Mouse (Mus musculus) kidney, embryonic 14.5 days (tissue): ENCODE measurements around the gene Slc43a3. TPM values are rescaled to one million over a fixed set of nuclear protein-coding genes. Genes with fewer than 3 reads are reported as not detected.

Experiments used
- ATAC-seq: fragments of 200-750 bp; cut with Nextera tagmentation; 2 replicates; pipeline ENCODE4 v1.8.0; 2017; ENCODE audit warnings: moderate number of reproducible peaks, mild to moderate bottlenecking, moderate TSS enrichment, moderate library complexity; ENCODE audit not compliant: low FRiP score, low TSS enrichment
- H3K27ac ChIP-seq: fragments of 300-500 bp; sonication (generic); 2 replicates; pipeline ENCODE4 v1.5.1; 2014; ENCODE audit warnings: low read depth, mild to moderate bottlenecking, low read length, moderate library complexity, mixed read lengths
- H3K27me3 ChIP-seq: fragments of 300-500 bp; sonication (generic); 2 replicates; pipeline ENCODE4 v1.6.1; 2014; ENCODE audit warnings: mild to moderate bottlenecking, low read length; ENCODE audit not compliant: control insufficient read depth, insufficient read depth
- H3K36me3 ChIP-seq: fragments of 300-500 bp; sonication (generic); 2 replicates; pipeline ENCODE4 v1.6.1; 2014; ENCODE audit warnings: low read length, mixed read lengths; ENCODE audit not compliant: control insufficient read depth, insufficient read depth
- H3K4me1 ChIP-seq: fragments of 300-500 bp; sonication (generic); 2 replicates; pipeline ENCODE4 v1.6.1; 2014; ENCODE audit warnings: low read length, mixed read lengths; ENCODE audit not compliant: control insufficient read depth, insufficient read depth
- H3K4me2 ChIP-seq: fragments of 300-500 bp; sonication (generic); replicated peaks from 2 replicates; pipeline ENCODE4 v1.6.1; 2014; ENCODE audit warnings: low read depth, mild to moderate bottlenecking, low read length
- H3K4me3 ChIP-seq: fragments of 300-500 bp; sonication (generic); 2 replicates; pipeline ENCODE4 v1.5.1; 2014; ENCODE audit warnings: mild to moderate bottlenecking, low read length
- H3K9ac ChIP-seq: fragments of 300-500 bp; sonication (generic); 2 replicates; pipeline ENCODE4 v1.6.1; 2014; ENCODE audit warnings: low read depth, mild to moderate bottlenecking, low read length, moderate library complexity
- H3K9me3 ChIP-seq: fragments of 300-500 bp; sonication (generic); 2 replicates; pipeline ENCODE4 v1.6.1; 2016; ENCODE audit warnings: low read length; ENCODE audit not compliant: control insufficient read depth
- WGBS: fragments of 180-500 bp; shearing (Covaris S2); extraction: QIAGEN DNeasy Blood & Tissue Kit; methylation state at CpG from one replicate; pipeline ENCODE4 v1.1.7; 2014; 5-methylcytosine and 5-hydroxymethylcytosine counted together
- polyA plus RNA-seq: library from polyadenylated mRNA; unstranded; fragments of >200 nt; fragmentation: Nextera tagmentation; extraction: Ambion mirVana; gene quantifications from 2 replicates; pipeline ENCODE4 v1.2.1, GENCODE M21; 2014

The Slc43a3 gene
- 41.1 and 53.7 TPM in 2 replicates for polyA plus RNA-seq

DNA sequence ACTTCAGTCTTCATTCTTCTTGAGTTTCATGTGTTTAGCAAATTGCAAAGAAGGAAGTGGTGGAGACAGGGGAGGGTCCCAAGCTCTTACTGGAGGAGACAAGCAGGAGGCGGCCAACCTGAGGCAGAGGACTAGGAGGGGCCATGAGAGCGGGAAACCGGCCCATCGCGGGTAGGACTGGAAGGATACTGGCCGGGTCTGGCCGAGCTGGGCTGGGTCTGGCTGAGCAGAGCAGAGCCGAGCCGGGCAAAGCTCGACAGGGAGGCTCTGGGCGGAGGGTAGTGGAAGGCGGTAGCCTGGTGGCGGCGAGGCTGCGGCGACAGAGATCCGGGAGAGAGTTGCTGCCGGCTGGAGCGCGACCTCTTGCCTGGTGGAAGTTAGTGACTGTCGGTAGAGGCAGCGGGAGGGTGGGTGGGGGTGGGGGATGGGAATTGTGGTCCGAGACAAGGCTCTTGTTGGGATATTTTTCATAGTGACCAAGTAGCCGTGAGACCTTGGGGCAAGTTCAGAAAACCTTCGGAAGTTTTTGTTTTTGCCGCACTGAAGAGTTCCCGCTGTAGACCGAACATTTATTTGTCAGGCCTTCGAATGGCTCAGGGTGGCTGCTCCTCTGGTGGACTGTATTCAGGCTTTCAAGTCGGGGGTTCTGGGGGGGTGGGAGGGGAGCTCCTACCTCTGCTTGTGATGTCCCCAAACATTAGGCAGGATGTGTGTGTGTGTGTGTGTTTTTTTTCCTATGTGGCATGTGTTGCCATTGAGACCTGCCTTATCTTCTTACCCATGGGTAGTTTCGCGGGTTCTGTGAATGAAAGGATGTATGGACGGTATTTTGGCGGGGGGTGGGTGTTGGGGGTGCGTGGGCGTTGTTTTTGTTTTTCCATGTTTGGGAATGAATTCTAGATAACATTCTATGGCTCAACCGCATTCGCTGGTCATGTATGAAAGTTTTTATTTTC lies at the start of gene Slc43a3:
Gene Slc43a3, plus strand, starts transcription at position 106 of the 956 bp plus-strand sequence.
- Histone ChIP-seq H3K36me3 (0 out of 2 replicates have a peak, but pooled peaks cover 4% of the 10 kb centered on the region), H3K4me3 (peak within 1 kb of the TSS; percentile 51), H3K9me3 (no peaks in the 10 kb centered on the region), H3K27me3 (no peaks in the 10 kb centered on the region), H3K4me2 (peak within 1 kb of the TSS; percentile 48), H3K27ac (peak within 1 kb of the TSS; percentile 87; the same call in 1 of the 2 replicates), H3K9ac (peak within 1 kb of the TSS; percentile 72), H3K4me1 (peaks cover 3% of the 10 kb centered on the region; the same call in 1 of the 2 replicates)
- peak; percentile 98 for ATAC-seq
- 15% methylated on average over 38 of the region's 38 CpGs for WGBS

DNA sequence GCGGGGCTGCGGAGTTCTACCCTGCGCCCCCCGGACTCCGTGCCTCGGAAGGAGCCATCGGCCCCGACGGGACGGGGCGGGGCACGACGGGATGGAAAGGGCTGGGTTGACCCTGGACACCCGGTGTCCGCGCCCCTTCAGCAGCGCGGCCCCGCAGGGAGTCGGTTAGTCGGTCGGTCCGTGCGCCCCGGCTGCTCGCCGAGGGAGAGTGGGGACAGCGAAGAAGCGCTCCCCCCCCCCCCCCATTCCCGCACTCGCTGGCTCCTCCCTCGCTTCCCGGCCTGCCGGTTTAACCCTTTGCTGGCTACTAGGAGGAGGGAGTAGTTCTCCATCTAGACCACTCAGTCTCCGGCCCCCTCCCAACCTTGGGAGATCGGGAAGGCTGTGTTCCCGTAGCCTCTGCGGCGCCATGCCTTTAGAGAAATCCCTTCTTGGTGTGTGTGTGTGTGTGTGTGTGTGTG lies 49.5 kb upstream of the Slc43a3 start:
- under 1% methylated on average over 35 of the region's 39 CpGs for WGBS
- peak overlapping the region; percentile 51 for H3K4me3 ChIP-seq
- H3K27ac ChIP-seq: no peak overlapping the region
- peaks cover 26% of the 10 kb centered on the region for H3K4me1 ChIP-seq
- peak; percentile 41 for ATAC-seq
- H3K27me3 ChIP-seq: peaks cover 56% of the 10 kb centered on the region
- H3K36me3 ChIP-seq: no peaks in the 10 kb centered on the region
- peak overlapping the region; percentile 79 for H3K4me2 ChIP-seq
- H3K9me3 ChIP-seq: no peaks in the 10 kb centered on the region
- H3K9ac ChIP-seq: peak overlapping the region; percentile 50

DNA sequence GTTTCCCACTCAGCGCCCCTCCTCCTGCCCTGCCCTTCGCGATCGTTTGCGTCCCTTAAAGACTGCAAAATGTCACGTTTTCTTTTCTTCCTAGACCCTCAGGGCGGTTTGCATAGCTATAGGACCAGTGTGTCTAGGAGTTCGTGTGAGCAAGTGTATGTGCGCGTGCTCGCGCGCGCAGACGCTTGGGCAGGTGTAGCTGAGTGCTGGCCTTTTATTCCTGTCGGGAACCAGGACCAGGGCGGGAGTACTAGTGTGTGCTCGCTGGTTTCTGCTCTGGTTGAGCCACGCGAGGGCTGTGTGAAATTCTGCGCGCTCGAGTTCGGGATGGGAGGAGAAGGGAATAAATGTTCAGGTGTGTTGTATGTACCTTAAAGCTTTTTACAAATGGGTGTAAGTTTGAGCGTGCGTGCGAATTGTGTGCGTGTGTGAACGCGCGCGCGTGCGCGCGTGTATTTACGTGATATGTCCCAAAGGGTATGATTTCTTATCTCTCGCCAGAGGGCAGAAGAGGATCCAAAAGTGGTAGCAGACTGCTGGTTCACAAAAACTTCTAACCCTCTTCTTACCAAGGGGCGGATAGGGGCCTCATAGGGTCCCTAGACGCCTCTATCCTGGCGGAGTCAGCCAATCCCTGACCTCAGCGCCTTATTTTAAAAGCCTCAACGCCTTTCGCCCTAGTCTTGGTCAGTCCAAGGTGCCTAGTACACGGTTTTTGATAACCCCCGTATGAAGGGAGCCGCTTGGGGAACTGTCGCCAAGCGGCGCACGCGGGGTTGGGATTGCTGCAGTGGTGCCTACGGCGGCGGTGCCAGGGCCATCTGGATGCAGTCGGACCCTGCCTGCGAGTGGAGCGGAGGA lies 48.7 kb upstream of the Slc43a3 start:
- peaks cover 56% of the 10 kb centered on the region for H3K27me3 ChIP-seq
- no peak overlapping the region for H3K27ac ChIP-seq
- no peaks in the 10 kb centered on the region for H3K36me3 ChIP-seq
- H3K9me3 ChIP-seq: no peaks in the 10 kb centered on the region
- H3K9ac ChIP-seq: no peak overlapping the region
- ATAC-seq: peak; percentile 14
- under 1% methylated on average over 58 of the region's 58 CpGs for whole genome bisulfite sequencing
- H3K4me1 ChIP-seq: peaks cover 26% of the 10 kb centered on the region
- H3K4me3 ChIP-seq: peak overlapping the region; percentile 51
- H3K4me2 ChIP-seq: peak overlapping the region; percentile 79

DNA sequence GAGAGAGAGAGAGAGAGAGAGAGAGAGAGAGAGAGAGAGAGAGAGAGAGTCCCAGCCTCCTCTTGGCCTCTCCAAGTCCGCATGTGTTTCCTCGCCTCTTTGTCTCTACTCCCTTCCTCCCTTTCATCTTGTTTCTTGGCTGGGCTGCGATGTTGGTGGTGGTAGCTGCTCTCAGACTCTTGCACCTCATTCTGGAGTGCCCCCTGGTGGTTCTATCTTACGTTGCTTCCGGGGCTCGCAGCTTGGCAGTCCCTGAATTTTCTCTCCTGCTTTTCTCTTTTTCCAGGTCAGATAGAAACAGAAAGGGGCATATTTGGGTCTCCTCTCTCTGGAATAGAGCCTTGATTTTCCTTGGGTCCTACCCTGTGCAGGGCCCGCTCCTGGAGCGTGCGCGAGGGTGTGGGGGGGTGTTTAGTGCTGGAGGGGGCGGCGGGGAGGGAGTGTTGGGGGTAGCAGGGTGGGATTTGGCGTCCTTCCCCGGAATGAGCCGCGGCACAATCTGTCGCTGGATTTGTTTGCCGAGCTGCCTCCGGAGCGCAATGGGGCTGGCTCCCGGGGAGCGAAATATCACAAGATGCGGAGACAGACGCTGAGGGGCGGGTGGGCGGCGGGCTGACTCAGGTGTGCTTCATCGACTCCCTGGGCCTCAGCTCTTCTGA lies 47.6 kb upstream of the Slc43a3 start:
- peaks cover 18% of the 10 kb centered on the region for H3K4me1 ChIP-seq
- no peaks in the 10 kb centered on the region for H3K36me3 ChIP-seq
- WGBS: 3% methylated on average over 28 of the region's 28 CpGs
- ATAC-seq: no peak
- H3K27ac ChIP-seq: no peak overlapping the region
- H3K27me3 ChIP-seq: peaks cover 52% of the 10 kb centered on the region
- no peaks in the 10 kb centered on the region for H3K9me3 ChIP-seq
- H3K4me2 ChIP-seq: peak overlapping the region; percentile 46
- peak overlapping the region; percentile 28; the same call in 1 of the 2 replicates for H3K9ac ChIP-seq
- peak overlapping the region; percentile 25 for H3K4me3 ChIP-seq

DNA sequence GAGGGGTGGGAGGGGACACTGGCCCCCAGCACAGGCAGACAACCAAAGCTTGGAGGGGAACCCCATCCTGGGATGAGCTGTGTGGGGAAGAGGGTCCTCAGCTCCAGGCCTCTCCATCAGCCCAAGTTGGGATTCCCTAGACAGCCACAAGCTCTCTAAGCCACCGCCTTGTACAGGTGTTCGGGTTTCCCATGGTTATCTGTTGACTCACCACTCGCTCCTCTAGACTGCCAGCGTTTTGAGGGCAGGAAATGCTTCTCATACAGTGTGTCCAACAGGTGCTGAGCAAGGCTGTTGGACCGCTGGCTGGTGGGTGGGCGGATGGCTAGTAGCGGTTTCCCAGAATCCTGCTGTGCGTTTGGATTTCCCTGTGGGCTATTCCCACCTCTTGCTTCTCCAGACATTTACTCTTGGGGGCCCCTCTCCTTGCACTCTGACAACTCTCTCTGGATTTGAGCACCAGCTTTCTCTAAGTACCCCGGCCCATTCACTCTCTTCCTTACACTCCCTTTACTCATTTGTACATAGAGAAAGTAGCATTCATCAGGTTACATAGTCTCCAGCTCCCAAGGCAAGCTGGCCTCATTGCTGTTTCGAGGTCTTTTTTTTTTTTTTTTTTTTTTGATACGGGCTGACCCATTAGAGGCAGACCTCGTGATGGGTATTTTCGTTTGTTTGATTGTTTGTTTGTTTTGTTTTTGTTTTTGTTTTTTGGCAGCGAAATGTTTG lies 46.9 kb upstream of the Slc43a3 start:
- H3K9me3 ChIP-seq: no peaks in the 10 kb centered on the region
- H3K27me3 ChIP-seq: peaks cover 45% of the 10 kb centered on the region
- no peak overlapping the region for H3K9ac ChIP-seq
- H3K36me3 ChIP-seq: no peaks in the 10 kb centered on the region
- no peak overlapping the region for H3K27ac ChIP-seq
- WGBS: 17% methylated on average over 14 of the region's 14 CpGs
- peaks cover 16% of the 10 kb centered on the region for H3K4me1 ChIP-seq
- peak overlapping the region; percentile 25 for H3K4me3 ChIP-seq
- peak overlapping the region; percentile 46 for H3K4me2 ChIP-seq
- no peak for ATAC-seq

DNA sequence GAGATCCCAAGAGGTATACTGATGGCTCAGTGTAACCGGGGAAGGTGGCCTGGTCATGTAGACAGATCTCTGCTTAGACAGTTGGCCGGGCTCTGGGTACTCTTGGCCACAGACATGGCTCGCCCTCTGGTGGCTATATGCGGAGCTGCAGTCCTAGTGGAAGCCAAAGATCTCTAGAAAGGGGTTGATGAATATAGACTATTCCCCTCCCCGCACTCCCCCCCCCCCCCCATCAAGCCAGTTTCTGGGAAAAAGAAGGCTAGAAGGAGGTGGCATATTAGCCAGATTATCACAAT lies 46.4 kb upstream of the Slc43a3 start:
- Histone ChIP-seq H3K27ac (no peak overlapping the region), H3K4me1 (peaks cover 16% of the 10 kb centered on the region), H3K9ac (no peak overlapping the region), H3K4me2 (no peak overlapping the region), H3K4me3 (no peak overlapping the region), H3K36me3 (no peaks in the 10 kb centered on the region), H3K9me3 (no peaks in the 10 kb centered on the region), H3K27me3 (peaks cover 40% of the 10 kb centered on the region)
- ATAC-seq: no peak
- WGBS: under 1% methylated on average over 5 of the region's 5 CpGs

DNA sequence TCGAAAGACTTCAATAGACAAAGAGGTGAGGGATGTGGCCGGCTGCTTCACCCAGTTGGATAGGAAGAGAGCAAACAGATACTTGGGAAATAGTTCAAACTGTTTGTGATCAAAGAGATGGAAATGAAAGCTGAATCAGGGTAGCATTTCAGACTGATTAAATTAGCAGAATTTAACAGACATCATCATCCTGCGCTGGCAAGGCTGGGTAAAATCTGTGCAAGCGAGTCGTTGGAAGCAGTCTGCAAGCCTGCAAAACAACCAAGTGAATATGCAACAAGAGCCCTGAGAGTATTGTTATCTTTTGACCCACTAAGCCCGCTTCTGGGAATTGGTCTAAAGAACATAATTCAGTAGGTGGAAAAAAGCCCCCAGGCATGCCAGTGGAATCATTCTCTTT lies 43.0 kb upstream of the Slc43a3 start:
- Histone ChIP-seq H3K36me3 (no peaks in the 10 kb centered on the region), H3K9me3 (no peaks in the 10 kb centered on the region), H3K4me2 (no peak overlapping the region), H3K4me1 (no peaks in the 10 kb centered on the region; the same call in 1 of the 2 replicates), H3K27me3 (peaks cover 9% of the 10 kb centered on the region), H3K27ac (no peak overlapping the region), H3K9ac (no peak overlapping the region), H3K4me3 (no peak overlapping the region)
- no peak for ATAC-seq
- 57% methylated on average over 6 of the region's 6 CpGs for WGBS
